Mouse (Mus musculus): ENCODE measurements around the gene Anxa9.

GRCm38 (mm10) chr3:95287541-95287940 lies 19.4 kb downstream of the Anxa9 start:
- TF ChIP-seq EP300 (IDR thresholded peaks at IDR 0.05; ENCODE audit: low read length): no peak
- TF ChIP-seq MAX (IDR thresholded peaks at IDR 0.05; ENCODE audit: low read length): no peak
- no peak for TF ChIP-seq KAT2A (IDR thresholded peaks at IDR 0.05; ENCODE audit: insufficient replicate concordance, low read length)
- no peak for TF ChIP-seq CHD2 (IDR thresholded peaks at IDR 0.05; ENCODE audit: low read length)
- no peak for TF ChIP-seq CTCF (conservative IDR thresholded peaks at IDR 0.05 in 1 of 2, IDR thresholded peaks at IDR 0.05 in 1 of 2; ENCODE audit: low read depth in 2 of 2, low read length in 2 of 2)
- TF ChIP-seq SMC3 (IDR thresholded peaks at IDR 0.05; ENCODE audit: low read depth, low read length): no peak
- no peak for TF ChIP-seq MEF2A (IDR thresholded peaks at IDR 0.05; ENCODE audit: borderline replicate concordance, low read depth, low read length)
- no peak for TF ChIP-seq POLR2A (IDR thresholded peaks at IDR 0.05; ENCODE audit: low read depth, low read length)
- TF ChIP-seq USF2 (conservative IDR thresholded peaks at IDR 0.05; ENCODE audit: low read depth, low read length): no peak
- no peak for TF ChIP-seq ETS1 (conservative IDR thresholded peaks at IDR 0.05; ENCODE audit: low read depth, low read length)
- no peak for TF ChIP-seq BHLHE40 (IDR thresholded peaks at IDR 0.05; ENCODE audit: low read depth, low read length)
- TF ChIP-seq PAX5 (IDR thresholded peaks at IDR 0.05; ENCODE audit: low read length): no peak

Measured in CH12.LX (cell line).